Mouse (Mus musculus): Measurements from ENCODE around the gene 1810013L24Rik.

GRCm38 (mm10) chr16:8848309-8849068, 18.6 kb downstream of the 1810013L24Rik start:
- TF ChIP-seq CTCF (IDR thresholded peaks at IDR 0.05; ENCODE audit: control insufficient read depth, insufficient read depth, insufficient replicate concordance, low read depth, low read length) (no peak), POLR2A (IDR thresholded peaks at IDR 0.05; ENCODE audit: control insufficient read depth, low read depth, low read length) (no peak)

Measured in testis, adult 2 months (tissue).